8 mouse cellular contexts compared by ENCODE assay signal in genomic region chr4:138000682-138001081, GRCm38 (mm10). TPM values are rescaled to one million over a fixed set of nuclear protein-coding genes. Genes with fewer than 3 reads are reported as not detected.
DNase-seq lines count a peak whose midpoint lies in the region; ATAC-seq lines count a peak whose summit lies in the region.

No protein-coding gene starts in this region.

- H3K27me3 ChIP-seq in forebrain, embryonic 15.5 days, result no peaks in the 10 kb centered on the region

- H3K4me1 ChIP-seq in forebrain, embryonic 15.5 days, result peaks cover 30% of the 10 kb centered on the region

- 31% methylated on average over 7 of the region's 7 CpGs for WGBS in forebrain, embryonic 15.5 days

- H3K27ac ChIP-seq in forebrain, embryonic 15.5 days (replicated peaks), result no peak overlapping the region; the same call in 1 of the 2 replicates

- no peak overlapping the region for H3K9ac ChIP-seq in forebrain, embryonic 15.5 days (replicated peaks)

- H3K4me2 ChIP-seq in forebrain, embryonic 15.5 days (replicated peaks), result no peak overlapping the region

- DNase-seq in kidney, adult 9 months, result peak; percentile 60
- no peak for DNase-seq in kidney, adult 11 months
- DNase-seq in brain, adult 2 months (ENCODE audit: low read depth, low spot score), result peak; percentile 80
- DNase-seq in gastrocnemius, postnatal 10 days, result peak; percentile 67
- peak; percentile 68 for DNase-seq in kidney, postnatal 14 days
- no peak for DNase-seq in frontal cortex, postnatal 25 days (ENCODE audit: low spot score in 2 of 2)

- ATAC-seq in megakaryocyte, adult 5-6 weeks (ENCODE audit: poor library complexity, severe bottlenecking), result no peak
- ATAC-seq in forebrain, embryonic 15.5 days (replicated peaks), result no peak

- H3K4me3 ChIP-seq in forebrain, embryonic 15.5 days, result no peak overlapping the region

- no peaks in the 10 kb centered on the region for H3K9me3 ChIP-seq in forebrain, embryonic 15.5 days

- peaks cover 24% of the 10 kb centered on the region for H3K36me3 ChIP-seq in forebrain, embryonic 15.5 days

RNA-seq across cellular contexts. Expression of gene Eif4g3, which starts 7.9 kb away (rescaled TPM):
- total RNA-seq in gastrocnemius, postnatal 10 days (2021), result 100 to 1,000 TPM; 100 to 108 TPM
- total RNA-seq in megakaryocyte, adult 5-6 weeks (2015), result 65.6 and 77.6 TPM in 2 replicates
- total RNA-seq in megakaryocyte, adult 5-6 weeks (2017), result 47.6 and 64.3 TPM in 2 replicates
- polyA plus RNA-seq in forebrain, embryonic 15.5 days (2015; fragmentation: Nextera tagmentation; extraction: Ambion mirVana), result 48.6 and 49.7 TPM in 2 replicates

Comparison
In these comparisons a context has a peak if more than half of its experiments do, and no peak if none do; other contexts are left out.
1. DNase-seq: peak in kidney, adult 9 months (single experiment), brain, adult 2 months (single experiment), gastrocnemius, postnatal 10 days (single experiment) and kidney, postnatal 14 days (single experiment); none in kidney, adult 11 months (single experiment) and frontal cortex, postnatal 25 days (0 of 2).